Mouse (Mus musculus) kidney, adult 9 months (tissue): Measurements from ENCODE around the gene Cyp4f14.
A peak's percentile ranks its signal among the peaks of the same experiment; 100 is the strongest.
"Not testable (repeated sequence)": the region's sequence is repeated elsewhere in the genome, so short reads cannot be mapped to it uniquely, and the experiment has no call there.

Experiments used
- DNase-seq: peaks from one replicate; pipeline ENCODE4 v3.0.0; 2022

Cyp4f14 gene

DNA sequence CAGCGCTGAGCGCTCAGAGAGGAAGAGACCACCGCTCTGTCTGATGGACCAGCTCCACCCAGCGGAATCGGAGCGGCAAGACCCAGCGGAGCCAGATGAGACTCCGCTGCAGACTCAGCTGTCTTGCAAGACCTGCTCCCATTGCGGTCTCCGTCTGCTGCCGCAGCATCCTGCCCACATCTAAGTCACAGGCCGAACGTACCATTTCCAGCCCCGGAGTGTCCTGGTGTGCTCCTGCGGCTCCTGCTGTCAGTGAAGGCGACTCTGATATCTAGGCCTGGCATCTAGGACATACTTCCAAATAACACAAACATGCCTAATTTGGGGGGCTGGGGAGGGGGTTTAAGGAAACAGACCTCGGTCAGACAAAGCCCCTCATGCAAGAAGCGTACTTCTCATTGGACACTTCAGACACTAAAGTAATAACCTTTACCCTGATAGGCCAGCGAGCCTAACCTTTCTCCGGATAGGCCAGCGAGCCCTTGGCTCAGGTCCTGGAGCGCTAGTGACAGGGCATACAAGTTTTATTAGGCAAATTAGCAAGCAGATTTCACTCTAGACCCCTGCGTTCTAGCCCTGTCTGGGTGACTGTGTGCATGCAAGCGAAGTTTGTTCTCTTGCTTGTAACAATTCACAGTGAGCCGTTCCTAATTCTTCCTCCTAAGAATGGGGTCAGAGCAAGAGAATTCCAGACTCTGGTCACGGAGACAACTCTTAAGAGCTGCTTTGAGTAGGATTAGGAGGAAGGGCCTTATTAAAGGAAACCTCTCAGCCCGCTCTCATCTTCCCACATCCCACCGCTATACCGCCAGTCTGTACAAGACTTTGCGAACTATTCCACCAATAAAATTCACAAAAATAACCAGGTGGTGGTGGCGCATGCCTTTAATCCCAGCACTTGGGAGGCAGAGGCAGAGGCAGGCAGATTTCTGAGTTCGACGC lies 25.6 kb downstream of the Cyp4f14 start, which contains the start of gene Zfp870:
Gene Zfp870 (minus strand): TSS at position 404 of the 942 bp plus-strand sequence.
- peak; percentile 96 for DNase-seq

GRCm38 (mm10) chr17:32890852-32891238 lies 26.3 kb downstream of the Cyp4f14 start:
- DNase-seq = no peak

DNA sequence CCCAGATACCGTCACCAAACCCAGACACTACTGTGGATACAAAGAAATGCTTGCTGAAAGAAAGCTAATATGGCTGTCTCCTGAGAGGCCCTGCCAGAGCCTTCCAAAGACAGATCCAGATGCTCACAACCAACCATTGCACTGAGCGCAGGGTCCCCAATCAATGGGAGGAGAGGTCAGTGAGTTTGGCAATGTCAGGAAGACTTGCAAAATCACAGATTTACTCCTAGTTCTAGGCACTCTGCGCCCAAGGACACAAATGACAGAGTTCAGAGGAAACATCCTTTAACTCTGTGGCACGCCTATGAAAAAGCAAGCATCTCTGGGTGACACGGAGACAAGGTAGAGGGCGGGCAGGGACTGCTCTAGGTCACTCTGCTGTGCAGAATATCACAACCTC lies 27.5 kb downstream of the Cyp4f14 start:
- DNase-seq = no peak

DNA sequence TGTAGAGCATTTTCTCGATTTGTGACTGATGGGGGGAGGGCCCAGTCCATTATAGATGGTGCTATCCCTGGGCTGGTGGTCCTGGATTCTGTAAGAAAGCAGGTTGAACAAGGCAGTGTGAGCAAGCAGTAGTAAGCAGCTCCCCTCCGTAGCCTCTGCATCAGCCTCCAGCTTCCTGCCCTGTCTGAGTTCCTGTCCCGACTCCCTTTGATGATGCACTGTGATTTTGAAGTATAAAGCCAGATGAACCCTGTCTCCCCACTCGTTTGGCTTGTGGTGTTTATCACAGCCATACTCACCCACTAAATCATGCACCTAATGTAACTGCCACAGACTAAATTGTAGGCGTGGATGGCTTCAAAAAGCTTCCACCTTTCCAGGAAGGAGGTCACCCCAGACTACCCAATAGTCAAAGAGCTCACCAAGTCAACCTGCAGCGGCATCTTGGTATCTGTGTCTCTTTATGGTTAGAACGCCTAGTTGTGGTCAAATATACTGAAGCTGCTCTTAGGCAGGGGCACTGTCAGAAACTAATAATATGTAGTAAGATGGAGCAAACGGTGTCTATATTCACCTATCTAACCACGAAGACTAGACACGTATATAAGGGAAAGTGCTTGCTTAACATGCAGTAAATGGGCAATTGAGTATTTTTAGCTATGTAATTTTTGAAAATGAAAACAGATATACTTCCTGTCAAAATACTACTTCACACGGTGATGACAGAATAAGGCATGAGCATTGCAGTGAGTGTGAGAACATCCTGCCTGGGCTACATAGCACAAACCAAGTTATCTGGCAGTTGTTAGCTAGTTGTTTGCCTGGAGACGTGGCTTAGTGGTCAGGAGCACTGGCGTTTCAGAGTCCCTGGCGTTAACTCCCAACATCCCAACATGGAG lies 36.6 kb downstream of the Cyp4f14 start:
- DNase-seq = no peak

GRCm38 (mm10) chr17:32878773-32879172 lies 38.4 kb downstream of the Cyp4f14 start:
- no peak for DNase-seq

DNA sequence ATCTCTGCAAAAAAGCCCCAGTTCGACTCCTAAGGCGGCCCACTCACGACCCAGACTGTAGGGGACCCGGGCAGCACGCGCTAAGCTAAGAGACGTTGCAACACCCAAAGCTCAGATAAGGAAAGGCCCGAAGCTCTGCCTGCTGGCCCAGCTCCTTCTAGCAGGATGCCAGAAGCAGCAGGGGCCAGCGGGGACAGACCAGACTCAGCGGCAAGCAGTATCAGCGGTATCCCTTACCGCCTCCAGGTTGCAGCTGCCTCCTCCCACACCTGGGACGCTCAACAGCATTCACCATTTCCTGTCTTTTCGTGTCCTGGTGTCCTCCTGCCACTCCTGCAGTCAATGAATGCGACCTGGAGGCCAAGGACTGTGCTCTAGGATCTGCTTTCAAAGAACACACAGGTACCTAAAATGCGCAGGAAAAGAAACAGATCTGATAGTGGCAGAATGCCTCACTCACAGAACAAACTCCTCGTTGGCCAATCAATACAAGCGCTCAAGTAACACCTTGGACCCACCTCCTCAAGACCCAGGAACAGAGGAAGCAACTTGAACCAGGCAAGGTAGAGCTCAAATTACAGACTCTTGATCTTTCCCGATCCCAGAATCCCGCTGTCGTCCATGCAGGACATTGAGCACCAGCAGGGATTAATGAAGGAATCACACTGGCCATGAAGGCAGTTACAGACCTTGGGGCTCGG lies 39.5 kb downstream of the Cyp4f14 start:
- DNase-seq = no peak

- DNase-seq = no peak
These were observed 44.4 kb downstream of the Cyp4f14 start for GRCm38 (mm10) chr17:32872696-32873095.

GRCm38 (mm10) chr17:32872091-32872490 lies 45.1 kb downstream of the Cyp4f14 start:
- DNase-seq = no peak

DNA sequence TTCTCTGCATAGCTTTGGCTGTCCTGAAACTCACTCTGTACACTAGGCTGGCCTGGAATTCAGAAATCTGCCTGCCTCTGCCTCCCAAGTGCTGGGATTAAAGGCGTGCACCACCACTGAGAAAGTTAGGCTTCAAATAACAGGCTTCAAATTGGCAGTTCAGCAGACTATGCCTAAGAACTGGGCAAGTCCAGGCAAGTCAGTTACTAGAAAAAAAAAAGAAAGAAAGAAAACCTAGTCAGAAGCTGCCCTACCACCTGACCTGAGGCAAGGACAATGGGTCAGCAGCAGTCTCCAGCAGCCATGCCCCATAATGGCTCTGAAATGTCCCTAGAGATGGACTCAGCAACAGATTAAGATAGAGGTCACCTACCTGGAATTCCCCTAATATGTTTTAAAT lies 45.7 kb downstream of the Cyp4f14 start:
- DNase-seq = no peak

DNA sequence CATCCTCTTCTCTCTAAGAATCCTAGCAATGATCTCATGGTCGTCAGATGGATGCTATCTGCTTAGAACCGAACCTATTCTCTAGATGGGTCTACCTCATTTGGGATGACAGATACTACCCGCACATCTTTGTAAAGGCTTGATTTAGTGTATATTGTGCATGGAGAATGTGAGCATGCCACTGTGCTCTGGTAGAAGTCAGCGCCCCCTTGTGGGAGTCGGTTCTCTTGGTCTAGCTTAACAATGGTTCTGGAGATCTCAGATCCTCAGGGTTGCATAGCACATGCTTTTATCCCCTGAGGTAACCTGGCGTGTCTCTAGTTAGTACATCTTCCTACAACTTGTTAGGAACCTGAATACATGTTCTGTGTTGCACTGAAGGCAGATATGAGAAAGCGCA lies 49.9 kb downstream of the Cyp4f14 start:
- not testable (repeated sequence) for DNase-seq

- not testable (repeated sequence) for DNase-seq
These were observed 60.4 kb downstream of the Cyp4f14 start for GRCm38 (mm10) chr17:32856713-32857112.
